Mouse (Mus musculus) adrenal gland, postnatal 4 days (tissue): ENCODE data around the gene Scn8a. TPM values are rescaled to one million over a fixed set of nuclear protein-coding genes. Genes with fewer than 3 reads are reported as not detected.

Experiments used
- DNase-seq, 2 experiments: peaks; one replicate each; pipeline ENCODE4 v3.0.0; 2021 to 2022; ENCODE audit warnings: low spot score in 2 of 2, mixed read lengths in 2 of 2
- total RNA-seq, 2 experiments: library from RNA; stranded (reverse); gene quantifications; 2 replicates each; pipeline ENCODE4 v1.2.3; 2021

The Scn8a gene
- total RNA-seq, 2 experiments from 2014 or later = 10.9 to 13.6 TPM

- no peak for DNase-seq
These were observed 9.4 kb downstream of the Scn8a start for GRCm38 (mm10) chr15:100879073-100879472.

- no peak for DNase-seq
These were observed 11.7 kb downstream of the Scn8a start for GRCm38 (mm10) chr15:100881385-100881784.

DNA sequence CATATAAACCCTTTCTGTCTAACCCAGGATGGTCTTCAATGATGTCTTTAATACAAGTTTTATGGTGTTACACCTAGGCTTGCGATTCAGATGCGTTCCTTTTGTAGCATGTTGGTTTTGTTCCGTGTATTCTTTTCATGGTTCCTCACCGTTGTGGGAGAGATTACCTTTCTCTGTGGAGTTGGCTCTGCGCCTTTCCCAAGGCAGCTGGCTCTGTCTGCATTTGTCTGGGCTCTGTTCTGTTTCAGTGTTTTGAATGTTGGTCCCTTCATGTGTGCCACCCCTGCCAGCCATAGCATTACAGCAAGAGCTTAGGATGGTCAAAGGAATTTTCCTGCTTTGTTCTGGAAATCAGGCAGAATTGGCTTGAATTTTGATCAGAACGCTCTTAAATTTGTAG, 14.8 kb downstream of the Scn8a start:
- no peak for DNase-seq

DNA sequence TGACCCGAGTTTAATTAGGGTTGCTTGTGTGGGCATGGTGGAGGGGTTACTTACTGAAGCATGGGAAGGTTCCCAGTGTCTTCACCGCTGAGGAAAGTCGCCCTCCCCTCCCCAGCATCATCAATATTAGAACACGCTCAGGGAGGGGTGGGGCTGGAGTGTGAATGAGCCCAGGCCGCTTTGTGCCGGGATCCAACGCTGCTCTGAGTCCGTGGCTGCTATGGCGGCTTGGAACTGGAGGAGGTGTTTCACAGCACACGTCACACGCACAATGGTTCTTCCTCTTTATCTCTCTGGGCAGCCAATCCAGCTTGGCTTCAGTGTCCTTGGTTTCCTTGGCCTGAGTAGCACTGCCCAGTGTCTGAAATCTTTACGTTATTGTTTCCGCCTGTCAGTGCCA, 22.3 kb downstream of the Scn8a start:
- DNase-seq = no peak

GRCm38 (mm10) chr15:100896502-100896901, 26.8 kb downstream of the Scn8a start:
- no peak for DNase-seq

DNA sequence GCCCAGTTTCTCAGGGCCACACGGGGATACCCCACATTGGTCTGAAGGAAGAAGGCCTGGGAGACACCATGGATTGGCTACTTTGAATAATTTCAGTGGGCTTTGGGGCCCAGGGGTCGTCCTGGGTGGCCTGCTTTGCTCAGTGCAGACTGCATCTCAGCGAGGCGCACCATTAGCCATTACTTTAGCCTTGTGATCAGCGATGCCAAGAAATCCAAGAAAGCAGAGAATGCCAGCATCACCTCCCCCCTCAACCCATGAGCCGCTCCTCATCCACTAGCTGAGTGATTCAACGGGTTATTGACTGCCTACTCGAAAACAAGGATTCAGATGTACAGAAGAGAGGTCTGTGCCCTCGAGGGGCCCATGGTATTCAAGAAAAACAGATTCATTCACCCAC, 34.2 kb downstream of the Scn8a start:
- no peak for DNase-seq

DNA sequence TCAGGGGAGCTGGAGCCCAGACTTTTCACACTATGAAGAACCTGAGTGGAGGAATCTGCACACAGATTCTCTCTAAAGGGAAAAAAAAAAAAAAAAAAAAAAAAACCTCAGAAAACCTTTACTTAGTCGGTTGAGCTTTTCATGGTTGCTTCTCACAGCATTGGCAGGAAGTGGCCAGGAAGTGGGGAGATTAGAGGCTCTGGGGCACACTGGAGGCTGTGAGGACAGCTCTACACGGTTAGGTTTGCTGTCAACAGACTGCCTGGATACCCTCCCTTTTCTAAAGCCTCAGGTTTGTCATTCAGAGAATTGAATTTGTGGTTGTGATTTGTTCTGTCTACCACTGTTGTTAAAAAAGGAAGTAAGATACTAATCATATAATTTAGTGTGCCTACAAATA, 35.3 kb downstream of the Scn8a start:
- no peak for DNase-seq

DNA sequence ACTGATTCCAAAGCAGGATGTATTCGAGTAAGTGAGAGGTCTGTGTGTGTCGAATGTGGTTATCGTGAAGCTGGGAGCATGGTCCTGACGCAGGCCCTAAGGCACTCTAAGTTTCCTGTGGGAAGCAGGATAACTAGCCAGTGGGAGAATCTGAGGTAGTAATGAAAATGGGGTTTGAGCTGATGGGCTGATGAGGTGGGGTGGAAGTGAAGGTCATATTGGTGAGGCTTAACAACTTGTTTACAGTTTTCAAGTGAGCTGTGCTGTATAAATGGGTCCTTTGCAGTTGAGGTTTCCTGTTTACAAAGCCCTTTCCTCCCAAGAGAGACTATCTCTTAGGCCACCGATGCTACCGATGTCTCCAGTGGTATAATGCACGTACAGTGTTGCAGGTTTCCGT, 36.1 kb downstream of the Scn8a start:
- no peak for DNase-seq

DNA sequence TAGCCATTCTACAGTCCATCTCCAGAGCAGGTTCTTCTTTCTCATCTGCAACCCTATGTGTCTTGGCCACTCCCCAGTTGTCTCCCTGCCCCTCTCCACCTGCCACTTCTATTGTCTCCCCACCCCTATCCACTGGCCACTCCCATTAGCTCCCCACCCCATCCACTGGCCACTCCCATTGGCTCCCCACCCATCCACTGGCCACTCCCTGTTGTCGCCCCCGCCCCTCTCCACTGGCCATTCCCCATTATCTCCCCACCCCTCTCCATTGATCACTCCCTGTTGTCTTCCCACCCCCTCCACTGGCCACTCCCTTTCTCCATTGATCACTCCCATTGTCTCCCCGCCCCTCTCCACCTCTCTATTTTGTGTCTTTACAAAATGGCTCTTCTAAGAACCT, 39.2 kb downstream of the Scn8a start:
- no peak for DNase-seq

DNA sequence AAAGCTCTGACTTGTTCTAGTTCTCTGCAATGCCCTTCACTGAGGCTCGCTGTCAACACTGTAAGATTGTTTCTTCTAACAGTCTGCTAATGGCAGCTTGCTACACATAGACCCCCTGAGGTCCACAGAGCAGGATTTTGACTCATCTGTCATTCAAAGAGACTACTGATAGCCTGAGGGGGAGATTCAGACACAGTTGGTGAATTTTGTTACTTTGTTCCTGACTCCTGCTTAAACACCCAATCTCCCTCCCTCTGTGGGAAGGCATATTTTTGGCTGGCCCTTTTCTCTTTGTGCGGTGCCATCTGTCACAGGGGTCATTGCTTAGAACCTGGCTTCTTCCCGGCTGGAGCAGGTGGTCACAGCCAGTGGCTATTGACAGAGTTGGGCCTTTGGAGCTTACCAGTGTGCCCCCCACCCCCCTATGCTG, 40.1 kb downstream of the Scn8a start:
- no peak for DNase-seq

DNA sequence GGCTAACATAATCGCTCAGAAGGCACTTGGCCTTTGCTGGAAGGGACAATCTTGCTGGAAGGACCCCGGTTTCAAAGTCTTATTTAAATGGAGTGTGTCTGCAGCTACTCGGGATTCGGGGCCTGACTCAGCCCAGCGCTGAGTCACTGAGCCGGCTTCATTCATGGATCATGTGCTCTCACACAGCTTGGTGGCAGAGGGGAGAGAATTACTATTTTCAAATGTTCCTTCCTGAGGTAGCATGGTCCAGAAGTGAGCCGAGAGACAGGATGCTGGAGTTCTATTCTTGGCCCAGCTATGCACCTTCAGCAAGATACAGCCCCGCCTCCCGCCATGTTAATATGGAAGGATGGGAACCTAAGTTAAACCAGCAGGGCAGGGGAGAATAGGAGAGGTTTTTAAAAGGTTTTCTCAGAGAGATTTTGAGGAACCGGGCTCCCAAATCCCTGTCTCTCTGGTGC, 40.8 kb downstream of the Scn8a start:
- no peak for DNase-seq

- no peak for DNase-seq
These were observed 43.1 kb downstream of the Scn8a start for GRCm38 (mm10) chr15:100912676-100913266.

DNA sequence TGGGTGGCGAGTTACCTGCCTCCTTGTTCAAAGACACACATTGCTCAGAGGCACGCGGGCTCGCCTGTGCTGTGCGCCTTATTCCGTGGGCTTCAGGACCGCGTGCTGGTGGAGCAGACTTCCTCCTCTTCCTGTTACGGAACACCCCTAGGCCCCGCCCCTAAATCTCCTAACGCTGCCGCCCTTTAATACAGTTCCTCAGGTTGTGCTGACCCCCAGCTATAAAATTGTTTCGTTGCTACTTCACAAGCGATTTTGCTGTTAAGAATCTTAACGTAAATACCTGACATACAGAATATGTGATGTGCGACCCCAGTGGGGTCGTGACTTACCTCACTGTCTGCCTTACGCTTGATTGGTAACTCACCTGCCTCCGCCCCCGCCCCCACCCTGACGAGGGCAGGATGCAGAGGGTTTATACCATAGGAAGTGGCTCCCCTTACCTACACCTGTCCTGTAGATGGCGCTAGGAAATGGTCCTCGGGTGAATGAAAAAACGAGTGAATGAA, 45.1 kb downstream of the Scn8a start:
- no peak for DNase-seq

DNA sequence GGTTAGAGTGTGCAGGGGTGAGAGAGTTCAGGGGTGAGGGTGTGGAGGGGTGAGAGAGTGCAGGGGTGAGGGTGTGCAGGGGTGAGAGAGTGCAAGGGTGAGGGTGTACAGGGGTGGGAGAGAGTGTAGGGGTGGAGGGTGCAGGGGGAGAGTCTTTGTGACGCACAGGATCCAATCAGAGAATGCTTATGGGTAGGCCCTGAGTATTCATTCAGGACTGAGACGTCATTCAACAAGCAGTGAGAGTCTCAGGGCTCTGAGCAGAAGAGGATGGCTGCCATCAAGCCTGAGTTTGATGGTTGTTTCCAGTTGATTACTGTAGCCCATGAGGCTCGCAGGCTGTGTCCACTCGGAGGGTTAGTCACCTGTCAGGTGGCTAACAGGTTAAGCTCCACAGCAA, 48.4 kb downstream of the Scn8a start:
- no peak for DNase-seq

GRCm38 (mm10) chr15:100922210-100922609, 52.6 kb downstream of the Scn8a start:
- DNase-seq = no peak

DNA sequence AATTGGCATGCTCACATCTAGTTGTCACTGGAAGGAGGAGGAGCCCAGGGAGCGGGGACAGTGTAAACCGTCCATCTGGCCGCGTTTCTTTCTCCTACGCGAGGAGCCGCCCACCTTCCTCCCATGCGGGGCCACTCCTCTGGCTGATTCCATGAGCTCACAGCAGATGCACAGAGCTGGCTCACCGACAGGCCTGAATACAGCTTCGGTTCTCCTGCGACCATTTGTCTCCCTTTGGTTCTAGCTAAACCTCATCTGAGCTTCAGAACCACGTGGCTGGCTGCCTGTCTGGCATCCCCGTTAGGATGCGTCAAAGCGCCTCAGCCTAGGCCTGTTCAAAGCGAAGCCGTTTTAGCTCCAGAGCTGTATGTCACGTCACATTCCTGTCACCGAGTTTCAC, 53.8 kb downstream of the Scn8a start:
- DNase-seq = peak in 1 of 2 experiments; percentile 9

- no peak for DNase-seq
These were observed 55.3 kb downstream of the Scn8a start for GRCm38 (mm10) chr15:100924941-100925340.

DNA sequence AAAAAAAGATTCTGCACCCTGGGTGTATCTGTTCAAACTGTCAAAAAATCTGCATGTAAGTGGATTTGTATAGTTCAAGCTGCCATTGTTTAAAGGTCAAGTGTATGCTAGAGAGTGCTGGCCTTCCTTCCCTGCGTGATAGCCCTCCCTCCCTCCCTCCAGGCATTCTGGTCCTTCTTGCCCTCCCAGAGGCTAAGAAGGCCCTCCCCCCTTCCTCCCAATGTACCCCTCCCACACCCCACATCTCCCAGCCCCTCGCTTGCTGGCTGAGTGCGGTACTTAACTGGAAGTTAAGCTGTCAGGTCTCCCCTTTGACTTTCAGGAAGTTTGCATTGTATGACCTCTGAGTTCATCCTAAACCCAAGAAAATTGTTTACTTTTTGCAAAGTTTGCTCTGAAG, 60.8 kb downstream of the Scn8a start:
- no peak for DNase-seq

DNA sequence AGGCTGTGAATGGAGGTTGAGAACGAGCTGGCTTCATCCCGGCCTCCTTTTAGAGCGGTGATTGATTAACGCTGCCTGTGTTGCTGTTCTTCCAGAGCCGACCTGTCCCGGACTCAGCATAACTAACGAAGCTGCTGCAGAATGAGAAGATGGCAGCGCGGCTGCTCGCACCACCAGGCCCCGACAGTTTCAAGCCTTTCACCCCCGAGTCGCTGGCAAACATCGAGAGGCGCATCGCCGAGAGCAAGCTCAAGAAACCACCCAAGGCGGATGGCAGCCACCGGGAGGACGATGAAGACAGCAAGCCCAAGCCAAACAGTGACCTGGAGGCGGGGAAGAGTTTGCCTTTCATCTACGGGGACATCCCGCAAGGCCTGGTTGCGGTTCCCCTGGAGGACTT, 66.5 kb downstream of the Scn8a start:
- DNase-seq = no peak

DNA sequence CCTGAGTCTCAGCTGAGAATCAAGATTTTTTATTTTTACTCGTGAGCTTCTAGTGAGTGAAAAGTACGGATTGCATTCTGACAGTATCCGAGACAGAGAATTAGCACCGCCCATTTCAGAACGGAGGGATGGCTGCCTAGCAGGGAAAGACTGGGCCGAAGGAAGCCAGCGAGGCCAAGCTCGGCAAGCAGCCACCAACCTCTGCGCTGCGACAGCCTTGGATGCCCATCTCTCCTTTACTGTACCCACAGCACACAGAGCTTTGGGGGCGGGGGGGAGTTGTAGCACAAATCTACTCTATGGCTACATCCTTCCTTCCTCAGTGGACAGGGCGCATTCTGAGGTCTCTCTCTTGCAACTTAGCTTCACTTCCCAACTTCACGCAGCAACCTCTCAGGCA, 78.7 kb downstream of the Scn8a start:
- DNase-seq = no peak

GRCm38 (mm10) chr15:100949169-100949568, 79.5 kb downstream of the Scn8a start:
- no peak for DNase-seq

- no peak for DNase-seq
These were observed 81.8 kb downstream of the Scn8a start for GRCm38 (mm10) chr15:100951491-100951890.

DNA sequence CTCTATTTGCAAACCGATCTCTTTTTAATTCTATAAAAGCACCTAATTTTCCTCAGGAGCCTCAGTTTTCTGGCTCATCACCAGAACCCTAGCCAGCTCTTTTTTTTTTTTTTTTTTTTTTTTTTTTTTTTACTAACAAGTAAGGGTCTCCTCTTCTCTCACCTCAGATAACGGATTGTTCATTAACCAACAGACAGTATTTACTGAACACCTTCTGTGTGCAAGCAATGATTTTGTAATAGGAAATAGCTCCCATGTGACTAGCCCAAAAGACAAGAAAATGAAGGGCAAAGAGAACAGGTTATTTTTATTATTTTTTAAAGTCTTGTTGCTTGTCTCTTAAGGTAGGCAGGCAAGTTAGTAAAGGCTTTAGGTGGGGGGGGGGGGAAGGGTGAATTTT, 82.6 kb downstream of the Scn8a start:
- DNase-seq = no peak

- no peak for DNase-seq
These were observed 83.2 kb downstream of the Scn8a start for GRCm38 (mm10) chr15:100952854-100953253.
